Mouse (Mus musculus): ENCODE data around the gene Vmn2r31. TPM values are rescaled to one million over a fixed set of nuclear protein-coding genes. Genes with fewer than 3 reads are reported as not detected.
"Not testable (repeated sequence)": the region's sequence is repeated elsewhere in the genome, so short reads cannot be mapped to it uniquely, and the experiment has no call there.

Gene Vmn2r31
- not detected in 2 replicates for polyA plus RNA-seq (2012; rRNA removed)

DNA sequence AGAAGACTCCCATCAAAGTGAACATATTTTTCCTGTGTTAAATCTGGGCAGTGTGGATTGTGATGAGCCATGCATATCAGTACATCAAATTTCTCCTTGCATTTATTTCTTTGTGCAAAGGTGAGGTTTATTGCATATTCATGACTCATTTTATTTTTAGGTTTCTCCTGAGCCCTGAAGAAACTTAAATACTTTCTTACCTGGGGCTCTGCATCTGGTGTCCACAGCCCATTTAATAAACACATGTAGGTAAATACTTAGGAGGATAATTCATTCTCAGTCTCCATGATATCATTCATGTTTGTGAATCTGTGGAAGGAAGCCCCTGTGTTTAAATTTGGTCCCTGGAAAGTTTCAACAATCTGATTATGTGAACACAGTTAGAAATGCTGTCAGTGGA lies at the start of gene Vmn2r31:
Vmn2r31 (minus strand) TSS at position 101 of the 400 bp plus-strand sequence.
- not testable (repeated sequence) for H3K4me1 ChIP-seq (ENCODE audit: control insufficient read depth, insufficient read depth, low read length); H3K4me3 ChIP-seq (ENCODE audit: control insufficient read depth, low read depth, low read length); H3K27me3 ChIP-seq (ENCODE audit: control insufficient read depth, insufficient read depth, low read length); H3K36me3 ChIP-seq (ENCODE audit: control insufficient read depth, insufficient read depth, low read length); H3K27ac ChIP-seq (ENCODE audit: control insufficient read depth, insufficient read depth, low read depth, low read length)

DNA sequence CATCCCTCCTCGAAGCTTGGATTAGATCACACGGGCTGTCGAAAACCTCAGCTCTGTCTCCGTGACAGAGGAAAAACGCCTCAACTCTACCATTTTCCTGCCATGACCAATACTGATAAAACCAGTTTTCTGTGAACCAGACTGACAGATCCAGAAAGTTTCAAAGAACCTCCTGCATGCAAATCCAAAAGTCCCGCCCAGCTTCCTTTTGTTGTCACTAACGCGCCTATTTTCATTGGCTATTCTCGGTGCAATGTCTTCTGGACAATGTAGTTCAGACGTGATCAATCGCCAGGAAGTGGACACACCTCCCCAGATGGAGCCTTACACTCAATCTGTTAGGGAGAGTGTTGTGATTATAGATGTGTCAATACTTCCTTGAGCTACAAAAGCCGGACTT lies 25.1 kb downstream of the Vmn2r31 start, which contains the start of gene Gm45783:
Gm45783 (minus strand) TSS at position 143 of the 400 bp plus-strand sequence.
- H3K4me1 ChIP-seq (ENCODE audit: control insufficient read depth, insufficient read depth, low read length); H3K27ac ChIP-seq (ENCODE audit: control insufficient read depth, insufficient read depth, low read depth, low read length); H3K36me3 ChIP-seq (ENCODE audit: control insufficient read depth, insufficient read depth, low read length); H3K27me3 ChIP-seq (ENCODE audit: control insufficient read depth, insufficient read depth, low read length); H3K4me3 ChIP-seq (ENCODE audit: control insufficient read depth, low read depth, low read length): not testable (repeated sequence)

DNA sequence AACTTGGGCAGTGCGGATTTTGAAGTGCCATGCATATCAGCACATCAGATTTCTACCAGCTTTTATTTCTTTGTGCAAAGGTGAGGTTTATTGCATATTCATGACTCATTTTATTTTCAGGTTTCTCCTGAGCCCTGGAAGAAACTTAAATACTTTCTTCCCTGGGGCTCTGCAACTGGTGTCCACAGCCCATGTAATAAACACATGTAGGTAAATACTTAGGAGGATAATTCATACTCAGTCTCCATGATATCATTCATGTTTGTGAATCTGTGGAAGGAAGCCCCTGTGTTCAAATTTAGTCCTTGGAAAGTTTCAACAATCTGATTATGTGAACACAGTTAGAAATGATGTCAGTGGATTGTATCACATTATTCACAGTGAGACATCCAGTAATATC lies 62.0 kb downstream of the Vmn2r31 start, which contains the start of gene Vmn2r30:
Vmn2r30 (minus strand) TSS at position 101 of the 400 bp plus-strand sequence.
- not testable (repeated sequence) for H3K27me3 ChIP-seq (ENCODE audit: control insufficient read depth, insufficient read depth, low read length); H3K27ac ChIP-seq (ENCODE audit: control insufficient read depth, insufficient read depth, low read depth, low read length); H3K4me1 ChIP-seq (ENCODE audit: control insufficient read depth, insufficient read depth, low read length); H3K4me3 ChIP-seq (ENCODE audit: control insufficient read depth, low read depth, low read length); H3K36me3 ChIP-seq (ENCODE audit: control insufficient read depth, insufficient read depth, low read length)

Other genes with a start within 250 kb of the Vmn2r31 start
- 0.06 and 0.15 TPM in 2 replicates for gene Zfp418, start 228.4 kb downstream of the Vmn2r31 start, polyA plus RNA-seq (2012; rRNA removed)
- gene Zfp772, start 189.7 kb downstream of the Vmn2r31 start, polyA plus RNA-seq (2012; rRNA removed) = 0.75 and 1.2 TPM in 2 replicates
- 0.85 and 1.0 TPM in 2 replicates for gene Vmn2r29, start 152.4 kb downstream of the Vmn2r31 start, polyA plus RNA-seq (2012; rRNA removed)
- gene Gm45844, start 121.4 kb downstream of the Vmn2r31 start, polyA plus RNA-seq (2012; rRNA removed) = 1.8 TPM in 2 replicates
- 23.8 and 24.6 TPM in 2 replicates for gene Clcn4, start 98.9 kb downstream of the Vmn2r31 start, polyA plus RNA-seq (2012; rRNA removed)
- gene Vmn2r30, start 62.1 kb downstream of the Vmn2r31 start, polyA plus RNA-seq (2012; rRNA removed) = not detected in 2 replicates
- not detected in 2 replicates for gene Gm45783, start 25.1 kb downstream of the Vmn2r31 start, polyA plus RNA-seq (2012; rRNA removed)
- not detected in 2 replicates for gene Vmn2r32, start 80.3 kb upstream of the Vmn2r31 start, polyA plus RNA-seq (2012; rRNA removed)
- not detected in 2 replicates for gene Vmn2r33, start 167.1 kb upstream of the Vmn2r31 start, polyA plus RNA-seq (2012; rRNA removed)